Mouse (Mus musculus) E14TG2a.4 (cell line): ENCODE results near the gene 1700013G24Rik.

Source experiments
- CTCF ChIP-seq: conservative IDR thresholded peaks from 2 replicates; pipeline ENCODE4 v1.5.1; 2014; ENCODE audit warnings: low read length
- NANOG ChIP-seq: IDR thresholded peaks from 2 replicates; pipeline ENCODE4 v1.6.1; 2014; ENCODE audit warnings: borderline replicate concordance, low read length, mixed read lengths
- POU5F1 ChIP-seq: IDR thresholded peaks from 2 replicates; pipeline ENCODE4 v1.6.1; 2014; ENCODE audit warnings: low read length, borderline replicate concordance

DNA sequence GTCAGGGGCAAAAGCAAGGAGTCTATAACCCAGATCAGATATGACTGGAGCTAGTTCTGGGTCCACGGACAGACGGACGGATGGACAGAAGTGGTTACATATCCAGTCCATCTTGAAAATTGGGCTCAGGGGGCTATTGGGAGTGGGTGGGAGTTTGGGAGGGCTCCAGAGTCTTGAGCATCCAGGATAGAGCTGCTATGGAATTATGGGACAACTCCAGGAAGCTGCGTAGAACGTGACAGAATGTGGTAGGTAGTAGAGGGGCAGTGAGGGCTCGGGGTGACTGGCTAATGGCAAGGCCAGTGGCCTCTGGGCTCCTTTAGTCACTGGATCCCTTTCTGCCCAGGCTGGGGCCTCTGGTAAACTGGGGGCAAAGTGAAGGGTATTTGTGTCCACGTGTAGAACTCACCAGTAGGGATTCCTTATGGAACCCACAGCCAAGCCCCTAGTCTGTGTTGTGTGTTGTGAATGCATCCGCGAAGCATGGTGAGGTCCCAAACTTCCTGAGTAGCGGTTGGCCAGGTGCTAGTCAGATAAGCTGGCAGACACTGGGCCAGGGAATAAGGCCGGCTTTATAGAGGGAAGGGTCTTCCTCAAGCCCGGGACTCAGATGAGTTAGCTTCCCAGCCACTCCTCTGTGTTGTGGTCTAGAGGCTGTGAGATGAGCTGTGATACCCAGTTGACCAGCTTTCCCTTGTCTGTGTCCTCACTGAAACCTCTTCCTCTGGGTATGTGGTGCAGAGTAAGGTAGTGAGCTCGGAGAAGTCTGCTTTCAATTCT, 22.4 kb downstream of the 1700013G24Rik start:
- TF ChIP-seq CTCF (no peak), POU5F1 (no peak), NANOG (no peak)
